ENCODE assay signal across 28 mouse cellular contexts in the genomic region with DNA sequence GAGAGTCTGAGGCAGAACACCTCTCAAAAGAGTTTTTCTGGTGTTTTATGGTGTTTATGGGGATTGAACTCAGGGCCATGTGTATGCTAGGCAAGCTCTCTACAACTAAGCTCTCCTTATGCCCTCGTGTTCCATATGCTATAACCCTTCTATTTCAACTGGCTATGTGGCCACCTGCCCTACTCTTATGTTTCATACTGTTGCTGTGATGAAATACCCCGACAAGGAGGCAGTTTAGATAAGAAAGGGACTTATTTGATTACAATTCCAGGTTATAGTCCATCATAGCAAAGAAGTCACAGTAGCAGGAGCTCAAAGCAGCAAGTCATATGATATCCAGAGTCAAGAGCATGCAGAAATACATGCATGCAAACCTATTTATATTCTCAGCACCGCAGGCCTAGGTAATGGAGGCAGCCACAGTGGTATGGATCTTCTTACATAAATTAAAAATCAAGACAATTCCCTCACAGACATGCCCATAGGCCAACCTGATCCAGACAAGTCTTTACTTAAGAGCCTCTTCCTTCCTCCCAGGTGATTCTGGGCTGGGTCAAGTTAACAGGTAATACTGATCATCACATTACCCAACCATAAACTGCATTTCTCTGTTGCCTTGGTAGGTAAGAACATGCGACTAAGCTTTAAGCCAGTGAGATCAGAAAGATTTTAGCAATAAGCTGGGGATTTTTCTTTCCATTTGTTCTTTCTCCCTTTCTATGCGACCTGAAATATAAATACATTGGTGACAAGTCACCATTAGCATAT.
"Had no signal": no experiment of that assay in that cellular context is flagged by ENCODE, and none has a peak within 500 bp of the region (broad histone marks: within the 10 kb centered on the region; RNA-seq: fewer than 3 reads in every experiment).

No protein-coding gene starts in this region.

- H3K4me2 ChIP-seq: embryonic facial prominence, embryonic 12.5 days; embryonic facial prominence, embryonic 13.5 days; embryonic facial prominence, embryonic 15.5 days; forebrain, embryonic 12.5 days; forebrain, embryonic 13.5 days; forebrain, embryonic 15.5 days had no signal

- H3K36me3 ChIP-seq: embryonic facial prominence, embryonic 10.5 days; embryonic facial prominence, embryonic 12.5 days; embryonic facial prominence, embryonic 13.5 days; embryonic facial prominence, embryonic 15.5 days; forebrain, embryonic 10.5 days; forebrain, embryonic 12.5 days; forebrain, embryonic 15.5 days had no signal

- H3K4me3 ChIP-seq: embryonic facial prominence, embryonic 10.5 days; embryonic facial prominence, embryonic 12.5 days; embryonic facial prominence, embryonic 13.5 days; embryonic facial prominence, embryonic 15.5 days; erythroblast, embryonic 14.5 days; forebrain, embryonic 10.5 days; forebrain, embryonic 12.5 days; forebrain, embryonic 13.5 days; forebrain, embryonic 15.5 days; gastrocnemius, adult 2 months; heart, adult 2 months had no signal

- H3K9me3 ChIP-seq: embryonic facial prominence, embryonic 10.5 days; embryonic facial prominence, embryonic 12.5 days; embryonic facial prominence, embryonic 13.5 days; embryonic facial prominence, embryonic 15.5 days; forebrain, embryonic 10.5 days; forebrain, embryonic 12.5 days; forebrain, embryonic 13.5 days; forebrain, embryonic 15.5 days had no signal

- H3K27ac ChIP-seq: embryonic facial prominence, embryonic 10.5 days; embryonic facial prominence, embryonic 12.5 days; embryonic facial prominence, embryonic 13.5 days; embryonic facial prominence, embryonic 15.5 days; forebrain, embryonic 10.5 days; forebrain, embryonic 12.5 days; forebrain, embryonic 13.5 days; forebrain, embryonic 15.5 days; gastrocnemius, adult 2 months; heart, adult 2 months had no signal

- DNase-seq: cerebellum, adult 8-10 months; cerebellum, adult 9-10 months; cerebellum, adult 9-11 months; cerebellum, postnatal 10 days; cerebellum, postnatal 14 days; cerebellum, postnatal 25 days; cerebellum, postnatal 36 days; embryo, embryonic 11 days; forebrain, postnatal 0 days; gastrocnemius, adult 2 months; gastrocnemius, postnatal 10 days; gastrocnemius, postnatal 14 days; gastrocnemius, postnatal 25 days; gastrocnemius, postnatal 36 days; heart, adult 11 months; heart, adult 18-20 months; heart, adult 2 months had no signal

- H3K4me1 ChIP-seq: embryonic facial prominence, embryonic 10.5 days; embryonic facial prominence, embryonic 12.5 days; embryonic facial prominence, embryonic 13.5 days; embryonic facial prominence, embryonic 15.5 days; forebrain, embryonic 10.5 days; forebrain, embryonic 12.5 days; forebrain, embryonic 13.5 days; forebrain, embryonic 15.5 days had no signal

- ATAC-seq: forebrain, embryonic 13.5 days; forebrain, embryonic 14.5 days; forebrain, embryonic 15.5 days; forebrain, embryonic 16.5 days; forebrain, postnatal 0 days had no signal

- H3K9ac ChIP-seq: embryonic facial prominence, embryonic 12.5 days; embryonic facial prominence, embryonic 13.5 days; embryonic facial prominence, embryonic 15.5 days; forebrain, embryonic 12.5 days; forebrain, embryonic 13.5 days; forebrain, embryonic 15.5 days; forebrain, postnatal 0 days had no signal

- H3K27me3 ChIP-seq: forebrain, embryonic 15.5 days had no signal
